Mouse (Mus musculus) limb, embryonic 11.5 days (tissue): ENCODE results near the gene Cilp. TPM values are rescaled to one million over a fixed set of nuclear protein-coding genes. Genes with fewer than 3 reads are reported as not detected.

Experiments used
- ATAC-seq: fragments of 200-750 bp; cut with Nextera tagmentation; 2 replicates; pipeline ENCODE4 v1.8.0; 2017; ENCODE audit warnings: low read depth; ENCODE audit not compliant: insufficient number of reproducible peaks, low FRiP score, low TSS enrichment
- DNase-seq: peaks from one replicate; pipeline ENCODE4 v3.0.0-alpha.2; 2015; ENCODE audit warnings: low spot score
- H3K27ac ChIP-seq: fragments of 300-500 bp; sonication (generic); replicated peaks from 2 replicates; pipeline ENCODE4 v1.5.1; 2014; ENCODE audit warnings: low read depth, mild to moderate bottlenecking, low read length
- H3K27me3 ChIP-seq: fragments of 300-500 bp; sonication (generic); 2 replicates; pipeline ENCODE4 v1.6.1; 2014; ENCODE audit warnings: mild to moderate bottlenecking, low read length, mixed read lengths; ENCODE audit not compliant: control insufficient read depth, insufficient read depth
- H3K36me3 ChIP-seq: fragments of 300-500 bp; sonication (generic); 2 replicates; pipeline ENCODE4 v1.6.1; 2014; ENCODE audit warnings: mild to moderate bottlenecking, low read length, moderate library complexity, mixed read lengths; ENCODE audit not compliant: control insufficient read depth, insufficient read depth
- H3K4me1 ChIP-seq: fragments of 300-500 bp; sonication (generic); 2 replicates; pipeline ENCODE4 v1.6.1; 2014; ENCODE audit warnings: low read length, mixed read lengths; ENCODE audit not compliant: control insufficient read depth, insufficient read depth
- H3K4me2 ChIP-seq: fragments of 300-500 bp; sonication (generic); 2 replicates; pipeline ENCODE4 v1.6.1; 2014; ENCODE audit warnings: low read depth, mild to moderate bottlenecking, moderate library complexity; ENCODE audit not compliant: severe bottlenecking
- H3K4me3 ChIP-seq: fragments of 300-500 bp; sonication (generic); 2 replicates; pipeline ENCODE4 v1.5.1; 2014; ENCODE audit warnings: low read depth, low read length
- H3K9ac ChIP-seq: fragments of 300-500 bp; sonication (generic); 2 replicates; pipeline ENCODE4 v1.6.1; 2014; ENCODE audit warnings: mild to moderate bottlenecking, low read length
- H3K9me3 ChIP-seq: fragments of 300-500 bp; sonication (generic); 2 replicates; pipeline ENCODE4 v1.6.1; 2016; ENCODE audit warnings: low read length; ENCODE audit not compliant: control insufficient read depth
- WGBS: fragments of 180-500 bp; shearing (Covaris S2); extraction: QIAGEN DNeasy Blood & Tissue Kit; methylation state at CpG from one replicate; pipeline ENCODE4 v1.1.7; 2014; 5-methylcytosine and 5-hydroxymethylcytosine counted together
- polyA plus RNA-seq: library from polyadenylated mRNA; unstranded; fragments of >200 nt; fragmentation: Nextera tagmentation; extraction: Ambion mirVana; gene quantifications from 2 replicates; pipeline ENCODE4 v1.2.1, GENCODE M21; 2014

Gene Cilp
- polyA plus RNA-seq, 1 experiment from 2014 or later, result 0.11 TPM

- Histone ChIP-seq H3K9me3 (no peaks in the 10 kb centered on the region), H3K4me3 (no peak overlapping the region), H3K27ac (no peak overlapping the region), H3K4me1 (peaks cover 12% of the 10 kb centered on the region; the same call in 1 of the 2 replicates), H3K4me2 (no peak overlapping the region), H3K27me3 (no peaks in the 10 kb centered on the region), H3K9ac (no peak overlapping the region), H3K36me3 (no peaks in the 10 kb centered on the region; the same call in 1 of the 2 replicates)
- WGBS, result 90% methylated on average over 5 of the region's 5 CpGs
- DNase-seq (no peak), ATAC-seq (no peak)
Observed at GRCm38 (mm10) chr9:65239731-65240130, 25.2 kb upstream of the Cilp start.

DNA sequence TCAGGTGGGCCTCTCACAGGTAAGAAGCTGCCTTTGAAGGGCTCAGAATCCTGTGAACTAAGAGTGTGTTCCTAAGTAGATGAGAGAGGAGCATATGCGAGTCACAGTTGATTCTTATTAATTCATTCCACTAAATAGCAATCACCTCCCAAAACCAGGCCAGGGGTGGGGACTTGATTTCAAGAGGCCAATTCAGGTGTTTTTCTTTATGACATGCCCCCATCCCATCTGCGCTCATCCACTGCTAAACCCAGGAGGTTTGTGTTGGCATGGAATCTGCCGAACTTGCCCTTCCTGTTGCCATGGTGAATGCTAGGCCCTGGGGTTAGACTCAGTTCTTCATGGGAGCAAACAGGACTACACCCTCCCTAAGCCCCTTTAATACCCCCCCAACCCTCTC, 24.4 kb upstream of the Cilp start:
- no peak overlapping the region for H3K4me3 ChIP-seq
- no peaks in the 10 kb centered on the region; the same call in 1 of the 2 replicates for H3K36me3 ChIP-seq
- H3K9me3 ChIP-seq, result no peaks in the 10 kb centered on the region
- H3K27me3 ChIP-seq, result no peaks in the 10 kb centered on the region
- WGBS, result 92% methylated on average over 3 of the region's 3 CpGs
- no peak for ATAC-seq
- H3K4me1 ChIP-seq, result peaks cover 12% of the 10 kb centered on the region; the same call in 1 of the 2 replicates
- no peak overlapping the region for H3K9ac ChIP-seq
- DNase-seq, result no peak
- no peak overlapping the region for H3K27ac ChIP-seq
- no peak overlapping the region for H3K4me2 ChIP-seq

- Histone ChIP-seq H3K4me1 (peaks cover 12% of the 10 kb centered on the region; the same call in 1 of the 2 replicates), H3K36me3 (no peaks in the 10 kb centered on the region; the same call in 1 of the 2 replicates), H3K9me3 (no peaks in the 10 kb centered on the region), H3K9ac (no peak overlapping the region), H3K27ac (no peak overlapping the region), H3K4me2 (no peak overlapping the region), H3K4me3 (no peak overlapping the region), H3K27me3 (no peaks in the 10 kb centered on the region)
- DNase-seq, result no peak
- WGBS, result 69% methylated on average over 5 of the region's 5 CpGs
- no peak for ATAC-seq
Observed at GRCm38 (mm10) chr9:65241973-65242372, 23.0 kb upstream of the Cilp start.

DNA sequence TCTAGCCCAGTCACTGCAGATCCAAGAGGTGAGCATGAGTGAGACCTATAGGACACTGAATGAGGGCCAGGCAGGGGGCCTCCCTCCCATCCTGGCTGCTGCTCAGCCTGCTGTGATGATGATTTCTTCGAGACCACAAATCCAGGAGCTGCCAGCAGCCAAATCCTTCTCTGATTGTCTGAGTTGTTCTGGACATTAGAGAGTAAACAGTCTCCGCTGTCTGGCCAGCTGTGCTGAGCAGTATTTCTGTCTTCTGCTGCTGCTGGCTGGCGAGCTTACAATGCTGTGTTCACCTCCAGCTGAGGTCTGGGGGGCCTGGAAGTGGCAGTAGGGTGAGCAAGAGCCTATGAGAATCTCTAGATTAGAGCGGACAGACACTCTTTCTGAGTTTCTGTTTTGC, 21.7 kb upstream of the Cilp start:
- Histone ChIP-seq H3K9me3 (no peaks in the 10 kb centered on the region), H3K36me3 (no peaks in the 10 kb centered on the region; the same call in 1 of the 2 replicates), H3K4me3 (no peak overlapping the region), H3K27me3 (no peaks in the 10 kb centered on the region), H3K4me1 (peaks cover 6% of the 10 kb centered on the region; the same call in 1 of the 2 replicates), H3K9ac (no peak overlapping the region), H3K27ac (no peak overlapping the region), H3K4me2 (no peak overlapping the region)
- DNase-seq (no peak), ATAC-seq (no peak)
- 51% methylated on average over 4 of the region's 4 CpGs for WGBS

DNA sequence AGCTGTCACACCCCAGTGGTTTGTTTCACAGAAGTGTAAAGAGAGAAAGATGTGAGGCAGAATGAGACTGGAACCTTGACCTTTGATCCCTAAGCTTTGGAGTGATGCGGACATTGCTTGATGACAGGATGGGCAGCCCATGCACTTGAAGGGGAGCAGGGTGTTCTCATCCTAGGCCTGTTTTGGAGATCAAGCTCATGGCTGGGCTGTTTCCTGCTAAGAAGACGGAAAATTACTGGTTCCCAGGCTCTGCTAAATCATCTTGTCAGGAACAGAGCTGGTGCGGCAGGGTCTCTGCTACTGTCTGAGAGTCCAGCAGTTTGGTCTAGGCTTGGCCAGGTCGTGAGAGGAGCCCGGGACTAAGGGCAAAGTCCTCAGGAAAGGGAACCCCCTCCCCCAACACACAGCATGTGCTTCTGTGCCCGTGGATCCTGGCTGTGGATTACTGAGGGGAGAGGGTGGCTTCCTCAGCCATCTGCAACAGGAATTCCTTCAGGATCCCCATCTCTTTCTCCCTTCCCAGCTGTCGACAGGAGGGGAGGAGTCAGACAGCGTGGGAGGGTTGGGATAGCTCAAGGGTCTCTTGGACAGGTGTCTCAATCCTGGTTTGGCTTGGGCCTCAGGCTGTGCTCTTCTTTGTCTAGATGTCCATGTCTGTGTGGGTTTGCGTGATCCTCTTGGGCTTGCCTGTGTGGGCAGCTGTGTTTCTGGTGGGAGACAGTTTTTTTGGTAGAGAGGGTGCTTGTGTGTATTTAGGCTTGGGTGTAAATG, 20.8 kb upstream of the Cilp start:
- ATAC-seq, result no peak
- H3K9ac ChIP-seq, result no peak overlapping the region
- no peaks in the 10 kb centered on the region for H3K9me3 ChIP-seq
- WGBS, result 37% methylated on average over 9 of the region's 9 CpGs
- no peak overlapping the region for H3K4me3 ChIP-seq
- H3K36me3 ChIP-seq, result no peaks in the 10 kb centered on the region; the same call in 1 of the 2 replicates
- H3K27me3 ChIP-seq, result no peaks in the 10 kb centered on the region
- no peak for DNase-seq
- H3K4me1 ChIP-seq, result peaks cover 3% of the 10 kb centered on the region; the same call in 1 of the 2 replicates
- H3K27ac ChIP-seq, result no peak overlapping the region
- H3K4me2 ChIP-seq, result no peak overlapping the region

GRCm38 (mm10) chr9:65247502-65248376, 17.2 kb upstream of the Cilp start:
- no peaks in the 10 kb centered on the region; the same call in 1 of the 2 replicates for H3K36me3 ChIP-seq
- no peak overlapping the region for H3K4me2 ChIP-seq
- H3K9ac ChIP-seq, result no peak overlapping the region
- no peak overlapping the region for H3K27ac ChIP-seq
- 65% methylated on average over 15 of the region's 16 CpGs for WGBS
- no peaks in the 10 kb centered on the region for H3K9me3 ChIP-seq
- peaks cover 3% of the 10 kb centered on the region; the same call in 1 of the 2 replicates for H3K4me1 ChIP-seq
- no peaks in the 10 kb centered on the region for H3K27me3 ChIP-seq
- DNase-seq (no peak), ATAC-seq (no peak)
- H3K4me3 ChIP-seq, result no peak overlapping the region

DNA sequence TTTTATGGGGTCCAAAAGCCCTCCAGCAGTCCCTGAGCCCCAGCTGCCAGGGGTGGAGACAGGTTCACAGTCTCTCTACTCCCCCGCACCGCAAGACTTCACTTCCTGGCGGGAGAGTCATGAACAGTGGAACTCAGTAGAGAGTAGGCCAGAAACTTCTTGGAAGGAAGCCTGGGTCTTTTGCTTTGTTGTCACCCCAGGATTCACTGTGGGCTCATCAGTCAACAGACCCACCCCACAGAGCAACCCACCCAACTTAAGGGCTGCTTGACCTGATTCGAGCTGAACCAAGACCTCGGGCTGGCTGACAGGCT, 16.6 kb upstream of the Cilp start:
- Histone ChIP-seq H3K4me2 (no peak overlapping the region), H3K9ac (no peak overlapping the region), H3K27ac (no peak overlapping the region), H3K36me3 (no peaks in the 10 kb centered on the region), H3K4me1 (peaks cover 3% of the 10 kb centered on the region; the same call in 1 of the 2 replicates), H3K9me3 (no peaks in the 10 kb centered on the region), H3K4me3 (no peak overlapping the region), H3K27me3 (no peaks in the 10 kb centered on the region)
- ATAC-seq (no peak), DNase-seq (no peak)
- WGBS, result 90% methylated on average over 5 of the region's 5 CpGs

DNA sequence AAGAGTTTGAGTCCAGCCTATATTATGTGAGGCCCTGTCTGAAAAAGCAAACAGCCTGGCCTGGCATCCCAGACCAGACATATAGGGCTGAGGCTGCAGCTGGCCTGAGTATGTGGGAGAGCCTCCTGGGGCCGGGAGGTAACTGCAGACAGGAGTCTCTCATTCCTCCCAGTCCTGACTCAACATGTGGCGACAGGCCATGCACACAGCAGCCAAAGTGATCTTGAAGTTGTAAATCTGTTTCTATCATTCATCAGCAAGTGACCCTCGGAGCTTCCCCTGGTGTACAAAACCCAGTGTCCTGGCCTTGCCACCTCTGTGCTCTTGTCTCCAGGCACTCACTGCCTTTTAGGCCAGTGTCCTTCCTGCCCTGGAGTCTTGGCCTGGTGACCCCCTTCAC, 13.0 kb upstream of the Cilp start:
- DNase-seq (no peak), ATAC-seq (no peak)

More for the DNA sequence above, 13.0 kb upstream of the Cilp start:
- H3K4me2 ChIP-seq, result no peak overlapping the region
- H3K9me3 ChIP-seq, result no peaks in the 10 kb centered on the region
- H3K4me1 ChIP-seq, result no peaks in the 10 kb centered on the region
- H3K27ac ChIP-seq, result no peak overlapping the region
- no peak overlapping the region for H3K9ac ChIP-seq
- H3K4me3 ChIP-seq, result no peak overlapping the region
- WGBS, result 57% methylated on average over 3 of the region's 3 CpGs
- H3K36me3 ChIP-seq, result no peaks in the 10 kb centered on the region
- H3K27me3 ChIP-seq, result no peaks in the 10 kb centered on the region
